Mouse (Mus musculus) thymus, postnatal 14 days (tissue): ENCODE measurements around the gene Ctu1.
"Not testable (repeated sequence)": the region's sequence is repeated elsewhere in the genome, so short reads cannot be mapped to it uniquely, and the experiment has no call there.

Experiments used
- DNase-seq: peaks from one replicate; pipeline ENCODE4 v3.0.0; 2021

Gene Ctu1

GRCm38 (mm10) chr7:43682511-43682910 is 10.7 kb downstream of the Ctu1 start:
- not testable (repeated sequence) for DNase-seq

GRCm38 (mm10) chr7:43685088-43685487 is 13.3 kb downstream of the Ctu1 start:
- DNase-seq = no peak

GRCm38 (mm10) chr7:43690118-43690517 is 18.3 kb downstream of the Ctu1 start, which contains the start of gene Klk14:
Klk14 (plus strand) TSS chr7:43690418.
- DNase-seq = no peak

- no peak for DNase-seq
These were observed 38.2 kb downstream of the Ctu1 start for GRCm38 (mm10) chr7:43710031-43710430.

GRCm38 (mm10) chr7:43712267-43712666 is 40.5 kb downstream of the Ctu1 start, which contains the start of gene Klk13:
Klk13 (plus strand) TSS chr7:43712567.
- DNase-seq = no peak

- no peak for DNase-seq
These were observed 41.1 kb downstream of the Ctu1 start for GRCm38 (mm10) chr7:43712917-43713316.

- no peak for DNase-seq
These were observed 42.0 kb downstream of the Ctu1 start for GRCm38 (mm10) chr7:43713741-43714351.
